Mouse (Mus musculus) neural tube, embryonic 15.5 days (tissue): ENCODE results near the gene Trpc4ap. TPM values are rescaled to one million over a fixed set of nuclear protein-coding genes. Genes with fewer than 3 reads are reported as not detected.

ENCODE experiments used
- ATAC-seq: fragments of 200-750 bp; cut with Nextera tagmentation; 2 replicates; pipeline ENCODE4 v1.8.0; 2017; ENCODE audit warnings: mild to moderate bottlenecking, moderate TSS enrichment, moderate library complexity; ENCODE audit not compliant: low FRiP score
- H3K27ac ChIP-seq: fragments of 300-500 bp; sonication (generic); replicated peaks from 2 replicates; pipeline ENCODE4 v1.5.1; 2015; ENCODE audit warnings: mild to moderate bottlenecking, inconsistent platforms
- H3K27me3 ChIP-seq: fragments of 300-500 bp; sonication (generic); replicated peaks from 2 replicates; pipeline ENCODE4 v1.6.1; 2015; ENCODE audit warnings: inconsistent platforms
- H3K36me3 ChIP-seq: fragments of 300-500 bp; sonication (generic); 2 replicates; pipeline ENCODE4 v1.6.1; 2015; ENCODE audit warnings: inconsistent platforms
- H3K4me1 ChIP-seq: fragments of 300-500 bp; sonication (generic); 2 replicates; pipeline ENCODE4 v1.6.1; 2015; ENCODE audit warnings: inconsistent platforms
- H3K4me2 ChIP-seq: fragments of 300-500 bp; sonication (generic); 2 replicates; pipeline ENCODE4 v1.6.1; 2015; ENCODE audit warnings: inconsistent platforms, mild to moderate bottlenecking, moderate library complexity
- H3K4me3 ChIP-seq: fragments of 300-500 bp; sonication (generic); replicated peaks from 2 replicates; pipeline ENCODE4 v1.5.1; 2015; ENCODE audit warnings: mild to moderate bottlenecking, inconsistent platforms
- H3K9ac ChIP-seq: fragments of 300-500 bp; sonication (generic); replicated peaks from 2 replicates; pipeline ENCODE4 v1.6.1; 2015; ENCODE audit warnings: mild to moderate bottlenecking, inconsistent platforms
- H3K9me3 ChIP-seq: fragments of 300-500 bp; sonication (generic); replicated peaks from 2 replicates; pipeline ENCODE4 v1.6.1; 2016; ENCODE audit warnings: inconsistent platforms
- WGBS: fragments of 180-500 bp; shearing (Covaris S2); methylation state at CpG from one replicate; pipeline ENCODE4 v1.1.7; 2015; ENCODE audit warnings: mixed read lengths; 5-methylcytosine and 5-hydroxymethylcytosine counted together
- polyA plus RNA-seq: library from polyadenylated mRNA; unstranded; fragments of >200 nt; fragmentation: Nextera tagmentation; extraction: Ambion mirVana; gene quantifications from 2 replicates; pipeline ENCODE4 v1.2.1, GENCODE M21; 2015

Gene Trpc4ap
- polyA plus RNA-seq, 1 experiment from 2014 or later, result 157 TPM

GRCm38 (mm10) chr2:155604560-155605235 lies 87.5 kb downstream of the Trpc4ap start:
- Histone ChIP-seq H3K27ac (no peak overlapping the region), H3K4me1 (no peaks in the 10 kb centered on the region), H3K4me2 (no peak overlapping the region), H3K4me3 (no peak overlapping the region), H3K27me3 (no peaks in the 10 kb centered on the region), H3K9me3 (no peaks in the 10 kb centered on the region), H3K36me3 (no peaks in the 10 kb centered on the region), H3K9ac (no peak overlapping the region)
- no peak for ATAC-seq
- WGBS, result 73% methylated on average over 10 of the region's 10 CpGs

GRCm38 (mm10) chr2:155603707-155604106 lies 88.5 kb downstream of the Trpc4ap start:
- H3K4me2 ChIP-seq, result no peak overlapping the region
- no peak overlapping the region for H3K4me3 ChIP-seq
- WGBS, result 48% methylated on average over 3 of the region's 3 CpGs
- H3K36me3 ChIP-seq, result no peaks in the 10 kb centered on the region
- H3K27me3 ChIP-seq, result no peaks in the 10 kb centered on the region
- no peak overlapping the region for H3K9ac ChIP-seq
- no peak for ATAC-seq
- no peak overlapping the region for H3K27ac ChIP-seq
- no peaks in the 10 kb centered on the region for H3K9me3 ChIP-seq
- H3K4me1 ChIP-seq, result no peaks in the 10 kb centered on the region

GRCm38 (mm10) chr2:155595516-155595915 lies 96.7 kb downstream of the Trpc4ap start:
- H3K36me3 ChIP-seq, result no peaks in the 10 kb centered on the region
- H3K9me3 ChIP-seq, result no peaks in the 10 kb centered on the region
- ATAC-seq, result no peak

GRCm38 (mm10) chr2:155592854-155593283 lies 99.3 kb downstream of the Trpc4ap start:
- H3K9me3 ChIP-seq, result no peaks in the 10 kb centered on the region
- peak overlapping the region; percentile 72; the same call in 1 of the 2 replicates for H3K27ac ChIP-seq
- peak overlapping the region; percentile 86 for H3K4me2 ChIP-seq
- H3K27me3 ChIP-seq, result peaks cover 3% of the 10 kb centered on the region
- H3K4me3 ChIP-seq, result peak overlapping the region; percentile 68
- under 1% methylated on average over 9 of the region's 9 CpGs for WGBS
- no peak; the same call in 1 of the 2 replicates for ATAC-seq
- peak overlapping the region; percentile 67 for H3K9ac ChIP-seq
- no peaks in the 10 kb centered on the region for H3K36me3 ChIP-seq
- peaks cover 17% of the 10 kb centered on the region for H3K4me1 ChIP-seq

More at GRCm38 (mm10) chr2:155595516-155595915, 96.7 kb downstream of the Trpc4ap start:
- no peak overlapping the region for H3K9ac ChIP-seq
- peaks cover 17% of the 10 kb centered on the region for H3K4me1 ChIP-seq
- H3K27ac ChIP-seq, result no peak overlapping the region
- no peak overlapping the region for H3K4me2 ChIP-seq
- no peak overlapping the region for H3K4me3 ChIP-seq
- 88% methylated on average over 6 of the region's 6 CpGs for WGBS
- H3K27me3 ChIP-seq, result peaks cover 3% of the 10 kb centered on the region

GRCm38 (mm10) chr2:155592137-155592853 lies 99.9 kb downstream of the Trpc4ap start, which contains the start of gene Gss:
Gss (minus strand) TSS chr2:155592810.
- H3K4me3 ChIP-seq, result peak within 1 kb of the TSS; percentile 68
- H3K36me3 ChIP-seq, result no peaks in the 10 kb centered on the region
- H3K4me2 ChIP-seq, result peak within 1 kb of the TSS; percentile 86
- peak; percentile 91 for ATAC-seq
- peaks cover 17% of the 10 kb centered on the region for H3K4me1 ChIP-seq
- no peaks in the 10 kb centered on the region for H3K9me3 ChIP-seq
- peak within 1 kb of the TSS; percentile 67 for H3K9ac ChIP-seq
- WGBS, result under 1% methylated on average over 53 of the region's 53 CpGs
- H3K27ac ChIP-seq, result peak within 1 kb of the TSS; percentile 83
- H3K27me3 ChIP-seq, result peaks cover 3% of the 10 kb centered on the region

- Histone ChIP-seq H3K27me3 (peaks cover 3% of the 10 kb centered on the region), H3K36me3 (no peaks in the 10 kb centered on the region), H3K9me3 (no peaks in the 10 kb centered on the region), H3K4me1 (peaks cover 17% of the 10 kb centered on the region), H3K4me3 (peak overlapping the region; percentile 68), H3K27ac (peak overlapping the region; percentile 83), H3K9ac (peak overlapping the region; percentile 67), H3K4me2 (peak overlapping the region; percentile 86)
- WGBS, result 9% methylated on average over 6 of the region's 6 CpGs
- no peak for ATAC-seq
These were observed 100.5 kb downstream of the Trpc4ap start for GRCm38 (mm10) chr2:155591676-155592075.

GRCm38 (mm10) chr2:155590876-155591275 lies 101.3 kb downstream of the Trpc4ap start:
- Histone ChIP-seq H3K27me3 (peaks cover 3% of the 10 kb centered on the region), H3K4me1 (peaks cover 17% of the 10 kb centered on the region), H3K9me3 (no peaks in the 10 kb centered on the region), H3K4me3 (no peak overlapping the region), H3K36me3 (no peaks in the 10 kb centered on the region), H3K9ac (no peak overlapping the region), H3K4me2 (no peak overlapping the region), H3K27ac (no peak overlapping the region)
- no peak for ATAC-seq
- WGBS, result 97% methylated on average over 2 of the region's 2 CpGs

GRCm38 (mm10) chr2:155589521-155589920 lies 102.7 kb downstream of the Trpc4ap start:
- no peak for ATAC-seq
- WGBS, result 77% methylated on average over 6 of the region's 6 CpGs
- Histone ChIP-seq H3K9me3 (no peaks in the 10 kb centered on the region), H3K27me3 (no peaks in the 10 kb centered on the region), H3K4me1 (peaks cover 17% of the 10 kb centered on the region), H3K4me3 (no peak overlapping the region), H3K27ac (no peak overlapping the region), H3K36me3 (no peaks in the 10 kb centered on the region), H3K4me2 (no peak overlapping the region), H3K9ac (no peak overlapping the region)

GRCm38 (mm10) chr2:155588136-155588535 lies 104.0 kb downstream of the Trpc4ap start:
- ATAC-seq, result no peak
- 70% methylated on average over 3 of the region's 3 CpGs for WGBS
- no peaks in the 10 kb centered on the region for H3K9me3 ChIP-seq
- no peaks in the 10 kb centered on the region for H3K27me3 ChIP-seq
- no peak overlapping the region for H3K4me3 ChIP-seq
- H3K27ac ChIP-seq, result no peak overlapping the region
- H3K4me1 ChIP-seq, result peaks cover 17% of the 10 kb centered on the region
- H3K9ac ChIP-seq, result no peak overlapping the region
- no peak overlapping the region for H3K4me2 ChIP-seq
- H3K36me3 ChIP-seq, result no peaks in the 10 kb centered on the region

GRCm38 (mm10) chr2:155585486-155585885 lies 106.7 kb downstream of the Trpc4ap start:
- Histone ChIP-seq H3K27ac (no peak overlapping the region), H3K9me3 (no peaks in the 10 kb centered on the region), H3K9ac (no peak overlapping the region), H3K4me3 (no peak overlapping the region), H3K4me2 (no peak overlapping the region), H3K36me3 (no peaks in the 10 kb centered on the region), H3K4me1 (no peaks in the 10 kb centered on the region), H3K27me3 (no peaks in the 10 kb centered on the region)
- 67% methylated on average over 10 of the region's 10 CpGs for WGBS
- no peak for ATAC-seq

- ATAC-seq, result no peak
- Histone ChIP-seq H3K36me3 (no peaks in the 10 kb centered on the region), H3K27me3 (no peaks in the 10 kb centered on the region), H3K27ac (no peak overlapping the region), H3K4me1 (no peaks in the 10 kb centered on the region), H3K4me2 (no peak overlapping the region), H3K4me3 (no peak overlapping the region), H3K9ac (no peak overlapping the region), H3K9me3 (no peaks in the 10 kb centered on the region)
- WGBS, result 93% methylated on average over 9 of the region's 9 CpGs
These were observed 107.1 kb downstream of the Trpc4ap start for GRCm38 (mm10) chr2:155585082-155585481.
